Mouse (Mus musculus) cerebellum, adult 2 months (tissue): ENCODE results near the gene Stat5a.

Experiments
- CTCF ChIP-seq: fragments of 200-500 bp; IDR thresholded peaks from 2 replicates; pipeline ENCODE4 v1.5.1; 2011; ENCODE audit warnings: low read depth, mild to moderate bottlenecking, control low read depth, low read length, moderate library complexity, borderline replicate concordance; ENCODE audit not compliant: insufficient read depth
- POLR2A ChIP-seq: fragments of 200-500 bp; IDR thresholded peaks from 2 replicates; pipeline ENCODE4 v1.6.1; 2011; ENCODE audit warnings: low read length, control low read depth, borderline replicate concordance; ENCODE audit not compliant: insufficient read depth

DNA sequence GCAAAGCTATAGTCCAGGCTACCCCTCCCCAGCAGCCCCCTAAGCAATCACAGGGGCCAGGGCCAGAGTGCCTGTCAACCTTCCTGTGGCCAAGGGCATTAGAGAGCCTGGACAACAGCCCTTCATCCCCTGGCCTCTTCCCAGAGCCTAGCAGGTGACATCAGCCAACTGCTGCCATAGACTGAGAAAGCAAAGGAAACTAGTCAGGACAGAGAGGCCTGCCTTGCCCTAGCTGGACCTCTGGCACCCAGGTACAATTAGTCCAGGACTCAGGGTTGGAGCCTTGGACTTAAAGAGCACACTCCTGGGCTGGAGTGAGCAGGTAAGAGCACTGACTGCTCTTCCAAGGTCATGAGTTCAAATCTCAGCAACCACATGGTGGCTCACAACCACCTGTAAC, 26.3 kb downstream of the Stat5a start:
- TF ChIP-seq POLR2A (no peak), CTCF (no peak)
